Mouse (Mus musculus) liver, postnatal 0 days (tissue): ENCODE data around the gene Rfc1. TPM values are rescaled to one million over a fixed set of nuclear protein-coding genes. Genes with fewer than 3 reads are reported as not detected.

Experiments used
- ATAC-seq: fragments of 200-750 bp; cut with Nextera tagmentation; 2 replicates; pipeline ENCODE4 v1.8.0; 2017; ENCODE audit warnings: mild to moderate bottlenecking, moderate library complexity
- DNase-seq: peaks from one replicate; pipeline ENCODE4 v3.0.0-alpha.2; 2016
- H3K27ac ChIP-seq: fragments of 300-500 bp; sonication (generic); 2 replicates; pipeline ENCODE4 v1.5.1; 2014; ENCODE audit warnings: antibody characterized with exemption, moderate library complexity, mild to moderate bottlenecking, low read depth
- H3K27me3 ChIP-seq: fragments of 300-500 bp; sonication (generic); 2 replicates; pipeline ENCODE4 v1.6.1; 2014; ENCODE audit warnings: low read length, control low read depth, mixed read lengths; ENCODE audit not compliant: insufficient read depth
- H3K36me3 ChIP-seq: fragments of 300-500 bp; sonication (generic); replicated peaks from 2 replicates; pipeline ENCODE4 v1.6.1; 2014; ENCODE audit warnings: mild to moderate bottlenecking, control low read depth, low read length, moderate library complexity, mixed read lengths; ENCODE audit not compliant: insufficient read depth
- H3K4me1 ChIP-seq: fragments of 300-500 bp; sonication (generic); 2 replicates; pipeline ENCODE4 v1.6.1; 2014; ENCODE audit warnings: antibody characterized with exemption, mild to moderate bottlenecking, control low read depth; ENCODE audit not compliant: insufficient read depth
- H3K4me2 ChIP-seq: fragments of 300-500 bp; sonication (generic); 2 replicates; pipeline ENCODE4 v1.6.1; 2014; ENCODE audit warnings: low read depth, mild to moderate bottlenecking, low read length, moderate library complexity, mixed read lengths
- H3K4me3 ChIP-seq: fragments of 300-500 bp; sonication (generic); 2 replicates; pipeline ENCODE4 v1.5.1; 2014; ENCODE audit warnings: low read depth, low read length
- H3K9ac ChIP-seq: fragments of 300-500 bp; sonication (generic); replicated peaks from 2 replicates; pipeline ENCODE4 v1.6.1; 2014; ENCODE audit warnings: mild to moderate bottlenecking, moderate library complexity
- H3K9me3 ChIP-seq: fragments of 300-500 bp; sonication (generic); 2 replicates; pipeline ENCODE4 v1.6.1; 2016; ENCODE audit warnings: mild to moderate bottlenecking, control low read depth, low read length, mixed read lengths
- CTCF ChIP-seq: sonication (generic); IDR thresholded peaks from 2 replicates; pipeline ENCODE4 v1.5.1; 2016; ENCODE audit warnings: antibody characterized with exemption, low read depth
- EP300 ChIP-seq: IDR thresholded peaks from 2 replicates; pipeline ENCODE4 v1.6.1; 2016; ENCODE audit warnings: antibody characterized with exemption, low read depth, mild to moderate bottlenecking
- WGBS: fragments of 180-500 bp; shearing (Covaris S2); extraction: QIAGEN DNeasy Blood & Tissue Kit; methylation state at CpG from one replicate; pipeline ENCODE4 v1.1.7; 2014; ENCODE audit not compliant: insufficient replicate concordance; 5-methylcytosine and 5-hydroxymethylcytosine counted together
- polyA plus RNA-seq: library from polyadenylated mRNA; unstranded; fragments of >200 nt; fragmentation: Nextera tagmentation; extraction: Ambion mirVana; gene quantifications from 2 replicates; pipeline ENCODE4 v1.2.1, GENCODE M21; 2015

Gene Rfc1
- polyA plus RNA-seq, 1 experiment from 2014 or later: 32.3 TPM

DNA sequence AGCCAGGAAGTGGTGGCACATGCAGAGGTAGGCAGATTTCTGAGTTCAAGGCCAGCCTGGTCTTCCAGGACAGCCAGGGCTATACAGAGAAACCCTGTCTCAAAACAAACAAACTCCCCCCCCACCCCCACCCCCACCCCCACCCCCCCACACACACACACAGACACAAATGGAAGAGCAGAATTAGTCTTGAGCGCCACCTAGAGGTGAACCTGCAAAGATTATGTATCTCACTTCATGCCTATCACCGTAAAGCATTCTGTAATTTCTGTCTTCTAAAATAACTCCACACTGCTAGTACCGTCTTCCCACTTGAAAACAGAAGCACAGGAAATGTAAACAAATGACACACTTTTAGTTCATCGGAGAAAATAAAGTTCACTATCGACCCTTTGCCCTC, 92.7 kb downstream of the Rfc1 start:
- Histone ChIP-seq H3K9me3 (no peaks in the 10 kb centered on the region), H3K9ac (no peak overlapping the region), H3K4me3 (no peak overlapping the region), H3K27me3 (no peaks in the 10 kb centered on the region), H3K36me3 (no peaks in the 10 kb centered on the region), H3K4me1 (no peaks in the 10 kb centered on the region), H3K27ac (no peak overlapping the region), H3K4me2 (no peak overlapping the region)
- DNase-seq: peak; percentile 46
- ATAC-seq: no peak
- 58% methylated on average over 5 of the region's 5 CpGs for WGBS
- peak; percentile 64 for TF ChIP-seq CTCF
- TF ChIP-seq EP300: no peak

DNA sequence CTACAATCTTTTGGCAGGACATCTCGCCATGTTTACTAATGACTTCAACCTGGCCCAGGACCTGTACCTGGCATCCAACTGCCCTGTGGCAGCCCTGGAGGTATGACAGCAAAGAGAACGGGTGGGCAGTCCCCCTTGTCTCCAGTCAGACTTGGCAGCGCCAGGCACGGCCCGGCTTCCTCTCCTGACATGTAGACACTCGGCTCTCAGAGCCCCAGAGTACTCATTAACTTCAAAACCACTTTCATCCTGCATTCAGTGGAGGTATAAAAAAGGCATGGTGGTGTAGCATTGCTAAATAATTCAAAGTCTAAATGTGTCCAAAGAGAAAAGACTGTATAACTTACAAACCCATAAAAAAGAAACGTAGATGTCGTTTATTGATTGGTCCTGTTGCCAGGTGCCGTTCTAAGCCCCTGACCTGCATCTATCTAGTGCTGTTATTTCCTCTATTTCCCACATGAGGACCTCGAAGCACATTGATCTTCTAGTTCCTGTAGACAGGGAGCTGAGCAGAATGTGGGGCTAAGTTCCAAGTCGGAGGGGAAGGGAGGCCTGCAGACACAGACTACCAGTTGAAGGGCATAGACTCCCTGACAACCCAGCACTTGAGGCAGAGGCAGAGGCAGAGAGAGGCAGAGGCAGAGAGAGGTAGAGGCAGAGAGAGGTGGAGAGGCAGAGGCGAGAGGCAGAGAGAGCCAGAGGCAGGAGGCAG, 104.0 kb downstream of the Rfc1 start:
- Histone ChIP-seq H3K27ac (no peak overlapping the region), H3K9ac (no peak overlapping the region), H3K27me3 (no peaks in the 10 kb centered on the region), H3K9me3 (no peaks in the 10 kb centered on the region), H3K4me3 (no peak overlapping the region), H3K4me2 (no peak overlapping the region), H3K36me3 (no peaks in the 10 kb centered on the region), H3K4me1 (no peaks in the 10 kb centered on the region)
- TF ChIP-seq EP300 (no peak), CTCF (no peak)
- ATAC-seq: no peak
- DNase-seq: peak; percentile 6
- 62% methylated on average over 12 of the region's 12 CpGs for WGBS

DNA sequence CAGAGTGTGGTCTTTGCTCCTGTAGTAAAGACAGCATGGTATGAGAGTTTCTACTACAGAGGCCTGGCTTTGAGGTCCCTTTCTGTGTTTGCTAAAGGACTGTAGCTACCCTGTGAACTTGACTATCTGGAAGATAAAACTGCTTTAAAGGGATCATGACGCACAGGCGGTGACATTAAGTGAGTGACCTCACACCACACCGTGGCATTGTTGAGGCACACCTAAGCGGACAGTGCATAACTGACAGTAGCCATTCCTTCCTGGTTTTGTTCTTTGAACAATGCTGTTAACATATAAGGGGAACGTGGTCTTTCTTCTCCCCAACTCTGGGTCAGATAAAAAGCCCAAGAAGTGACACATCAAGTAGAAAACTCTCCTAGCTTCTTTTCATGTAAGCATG, 111.4 kb downstream of the Rfc1 start:
- H3K9ac ChIP-seq: no peak overlapping the region
- no peak for ATAC-seq
- H3K4me2 ChIP-seq: no peak overlapping the region
- no peaks in the 10 kb centered on the region for H3K4me1 ChIP-seq
- no peak for DNase-seq
- no peaks in the 10 kb centered on the region for H3K9me3 ChIP-seq
- H3K36me3 ChIP-seq: no peaks in the 10 kb centered on the region
- TF ChIP-seq EP300 (no peak), CTCF (no peak)
- WGBS: 80% methylated on average over 5 of the region's 5 CpGs
- H3K4me3 ChIP-seq: no peak overlapping the region
- no peaks in the 10 kb centered on the region for H3K27me3 ChIP-seq
- H3K27ac ChIP-seq: no peak overlapping the region

- Histone ChIP-seq H3K4me2 (no peak overlapping the region), H3K9me3 (no peaks in the 10 kb centered on the region), H3K27ac (no peak overlapping the region), H3K9ac (no peak overlapping the region), H3K4me1 (no peaks in the 10 kb centered on the region), H3K36me3 (no peaks in the 10 kb centered on the region), H3K27me3 (no peaks in the 10 kb centered on the region), H3K4me3 (no peak overlapping the region)
- 76% methylated on average over 7 of the region's 7 CpGs for WGBS
- DNase-seq (no peak), ATAC-seq (no peak)
- no peak for TF ChIP-seq CTCF
- TF ChIP-seq EP300: no peak
These were observed 114.4 kb downstream of the Rfc1 start for GRCm38 (mm10) chr5:65221037-65221436.

DNA sequence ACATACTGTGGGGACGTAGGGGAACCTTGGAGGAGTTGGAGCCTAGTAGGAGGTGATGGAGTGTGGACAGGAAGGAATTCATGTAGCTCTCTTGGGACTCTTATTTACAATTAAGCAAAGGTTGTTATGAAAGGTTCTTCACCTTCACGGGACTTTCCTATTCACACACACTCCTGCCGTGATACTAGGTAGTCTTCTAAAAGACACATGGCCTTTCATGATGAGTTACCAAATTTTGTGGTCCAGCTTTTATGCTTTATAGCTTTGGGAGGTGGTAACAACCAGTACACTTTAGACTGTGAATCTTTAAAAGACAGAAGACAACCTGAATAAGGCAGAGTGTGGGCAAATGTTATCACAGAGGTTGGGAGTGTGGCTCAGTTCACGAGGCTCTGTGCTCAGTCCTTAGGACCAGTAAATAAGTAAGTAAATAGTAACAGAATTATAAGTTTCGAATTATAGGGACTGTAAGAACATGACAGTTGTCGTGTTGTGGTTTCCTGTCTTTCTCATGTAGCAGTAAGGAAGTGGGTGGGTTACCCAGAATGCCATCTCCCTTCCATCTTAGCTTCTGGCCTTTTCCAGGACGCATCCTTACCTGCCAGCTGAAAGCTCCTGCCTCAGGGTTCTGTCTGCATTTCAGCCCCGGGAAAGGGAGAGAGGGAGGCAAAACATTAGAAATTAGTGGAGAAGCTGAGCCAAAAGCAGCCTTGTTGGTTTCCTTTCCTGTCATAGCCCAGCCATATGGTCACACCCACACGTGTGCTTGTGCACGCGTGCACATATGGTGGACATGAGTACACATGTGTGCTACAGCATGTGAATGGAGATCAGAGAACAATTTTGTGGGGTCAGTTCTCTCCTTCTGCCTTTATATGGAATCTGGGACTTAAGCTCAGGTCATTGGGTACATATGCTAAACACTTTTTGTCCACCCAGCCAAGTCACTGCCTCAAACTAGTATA, 117.9 kb downstream of the Rfc1 start:
- DNase-seq (no peak), ATAC-seq (no peak)
- H3K27me3 ChIP-seq: no peaks in the 10 kb centered on the region
- TF ChIP-seq EP300 (no peak), CTCF (no peak)
- H3K4me2 ChIP-seq: no peak overlapping the region
- no peak overlapping the region for H3K4me3 ChIP-seq
- no peaks in the 10 kb centered on the region for H3K9me3 ChIP-seq
- no peaks in the 10 kb centered on the region for H3K36me3 ChIP-seq
- H3K27ac ChIP-seq: no peak overlapping the region
- no peaks in the 10 kb centered on the region for H3K4me1 ChIP-seq
- WGBS: 68% methylated on average over 11 of the region's 11 CpGs
- H3K9ac ChIP-seq: no peak overlapping the region

- WGBS: 26% methylated on average over 7 of the region's 7 CpGs
- peak; percentile 92 for TF ChIP-seq CTCF
- TF ChIP-seq EP300: no peak
These were observed 122.1 kb downstream of the Rfc1 start for GRCm38 (mm10) chr5:65213321-65213720.

More at GRCm38 (mm10) chr5:65213321-65213720, 122.1 kb downstream of the Rfc1 start:
- no peak overlapping the region for H3K9ac ChIP-seq
- DNase-seq (peak; percentile 36), ATAC-seq (no peak)
- no peak overlapping the region for H3K4me3 ChIP-seq
- no peak overlapping the region for H3K27ac ChIP-seq
- no peaks in the 10 kb centered on the region for H3K36me3 ChIP-seq
- no peak overlapping the region for H3K4me2 ChIP-seq
- H3K4me1 ChIP-seq: no peaks in the 10 kb centered on the region
- no peaks in the 10 kb centered on the region for H3K27me3 ChIP-seq
- no peaks in the 10 kb centered on the region for H3K9me3 ChIP-seq

Other genes with a start within 250 kb of the Rfc1 start
- 0.67 and 1.2 TPM in 2 replicates for gene Tmem156, start 243.5 kb downstream of the Rfc1 start, polyA plus RNA-seq
- 5.2 and 5.6 TPM in 2 replicates for gene Klhl5, start 228.1 kb downstream of the Rfc1 start, polyA plus RNA-seq
- gene Wdr19, start 136.0 kb downstream of the Rfc1 start, polyA plus RNA-seq: 0.71 and 1.1 TPM in 2 replicates
- gene Klb, start 12.6 kb upstream of the Rfc1 start, polyA plus RNA-seq: 17.4 and 19.3 TPM in 2 replicates
- 609 and 626 TPM in 2 replicates for gene Rpl9, start 55.8 kb upstream of the Rfc1 start, polyA plus RNA-seq
- 31.1 and 34.0 TPM in 2 replicates for gene Lias, start 55.8 kb upstream of the Rfc1 start, polyA plus RNA-seq
- gene Ugdh, start 100.3 kb upstream of the Rfc1 start, polyA plus RNA-seq: 13.0 and 13.5 TPM in 2 replicates
- 1.4 TPM in 1 of 2 replicates, not detected in the other for gene Gm43552, start 157.2 kb upstream of the Rfc1 start, polyA plus RNA-seq
- gene Smim14, start 201.5 kb upstream of the Rfc1 start, polyA plus RNA-seq: 87.0 and 91.0 TPM in 2 replicates
- gene Ube2k, start 201.6 kb upstream of the Rfc1 start, polyA plus RNA-seq: 73.2 and 74.6 TPM in 2 replicates